Mouse (Mus musculus) hindbrain, embryonic 12.5 days (tissue): ENCODE data around the gene Lrrc7. TPM values are rescaled to one million over a fixed set of nuclear protein-coding genes. Genes with fewer than 3 reads are reported as not detected.

Experiments
- ATAC-seq: fragments of 200-750 bp; cut with Nextera tagmentation; 2 replicates; pipeline ENCODE4 v1.8.0; 2017; ENCODE audit warnings: moderate TSS enrichment; ENCODE audit not compliant: low FRiP score
- H3K27ac ChIP-seq: fragments of 300-500 bp; sonication (generic); 2 replicates; pipeline ENCODE4 v1.5.1; 2016; ENCODE audit warnings: mild to moderate bottlenecking
- H3K27me3 ChIP-seq: fragments of 300-500 bp; sonication (generic); 2 replicates; pipeline ENCODE4 v1.6.1; 2016; ENCODE audit warnings: mild to moderate bottlenecking
- H3K36me3 ChIP-seq: fragments of 300-500 bp; sonication (generic); 2 replicates; pipeline ENCODE4 v1.6.1; 2016; ENCODE audit warnings: mild to moderate bottlenecking
- H3K4me1 ChIP-seq: fragments of 300-500 bp; sonication (generic); 2 replicates; pipeline ENCODE4 v1.6.1; 2016
- H3K4me2 ChIP-seq: fragments of 300-500 bp; sonication (generic); replicated peaks from 2 replicates; pipeline ENCODE4 v1.6.1; 2016; ENCODE audit warnings: mild to moderate bottlenecking
- H3K4me3 ChIP-seq: fragments of 300-500 bp; sonication (generic); 2 replicates; pipeline ENCODE4 v1.5.1; 2016; ENCODE audit warnings: mild to moderate bottlenecking
- H3K9ac ChIP-seq: fragments of 300-500 bp; sonication (generic); 2 replicates; pipeline ENCODE4 v1.6.1; 2016; ENCODE audit warnings: mild to moderate bottlenecking, moderate library complexity
- H3K9me3 ChIP-seq: fragments of 300-500 bp; sonication (generic); replicated peaks from 2 replicates; pipeline ENCODE4 v1.6.1; 2016; ENCODE audit warnings: mild to moderate bottlenecking
- WGBS: fragments of 180-500 bp; shearing (Covaris S2); methylation state at CpG from one replicate; pipeline ENCODE4 v1.1.7; 2016; 5-methylcytosine and 5-hydroxymethylcytosine counted together
- polyA plus RNA-seq: library from polyadenylated mRNA; unstranded; fragments of >200 nt; fragmentation: Nextera tagmentation; extraction: Ambion mirVana; gene quantifications from 2 replicates; pipeline ENCODE4 v1.2.1, GENCODE M21; 2016

Lrrc7 gene
- 4.3 and 4.5 TPM in 2 replicates for polyA plus RNA-seq

DNA sequence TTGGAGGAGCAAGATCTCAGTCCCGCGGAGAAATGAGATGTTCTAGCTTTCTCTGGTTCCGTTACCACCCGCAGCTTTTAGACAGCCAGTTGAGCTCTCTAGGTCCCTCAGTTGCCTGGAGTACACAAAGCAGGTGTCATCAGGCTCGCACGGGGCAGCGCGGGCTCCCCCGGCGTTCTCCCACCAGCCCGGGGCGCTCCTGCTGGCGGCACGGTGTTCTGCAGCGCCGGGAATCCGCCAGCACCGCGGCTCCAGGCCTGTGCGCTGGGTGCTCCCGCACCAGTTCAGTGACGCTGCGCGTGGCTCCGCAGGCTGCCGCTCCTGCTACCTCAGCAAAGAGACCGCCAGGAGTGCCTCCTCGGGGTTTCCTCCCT is at the start of gene Lrrc7:
TSS of gene Lrrc7 (minus strand) at position 235 of the 374 bp plus-strand sequence.
- H3K36me3 ChIP-seq = no peaks in the 10 kb centered on the region
- H3K9me3 ChIP-seq = no peaks in the 10 kb centered on the region
- peak within 1 kb of the TSS; percentile 98 for H3K4me2 ChIP-seq
- peak within 1 kb of the TSS; percentile 89 for H3K27ac ChIP-seq
- H3K9ac ChIP-seq = peak within 1 kb of the TSS; percentile 84
- under 1% methylated on average over 28 of the region's 28 CpGs for WGBS
- peaks cover 16% of the 10 kb centered on the region; the same call in 1 of the 2 replicates for H3K27me3 ChIP-seq
- 0 out of 2 replicates have a peak, but pooled peaks cover 12% of the 10 kb centered on the region for H3K4me1 ChIP-seq
- peak within 1 kb of the TSS; percentile 81 for H3K4me3 ChIP-seq
- ATAC-seq = peak; percentile 89

DNA sequence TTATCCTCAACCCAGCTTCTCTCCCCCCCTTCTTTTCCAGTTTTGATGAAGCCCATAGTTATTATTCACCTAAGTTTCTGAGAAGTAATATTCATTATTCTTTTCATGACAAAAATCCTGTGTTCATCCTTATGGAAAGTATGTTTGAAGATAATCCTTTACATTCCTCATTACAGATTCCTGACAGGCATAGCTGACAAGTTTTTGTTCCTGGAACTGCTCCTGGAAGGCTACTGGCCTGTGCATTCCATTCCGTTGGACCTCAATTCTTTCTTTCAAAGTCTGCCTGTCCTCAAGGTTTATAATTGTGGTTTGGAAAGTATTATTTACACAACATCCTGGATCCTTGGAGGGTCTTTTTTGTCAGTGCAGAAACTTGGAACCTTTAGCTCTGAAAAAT is 45.0 kb upstream of the Lrrc7 start:
- no peak overlapping the region for H3K9ac ChIP-seq
- 36% methylated on average over 1 of the region's 1 CpGs for WGBS
- no peak for ATAC-seq
- H3K4me2 ChIP-seq = no peak overlapping the region
- no peaks in the 10 kb centered on the region for H3K9me3 ChIP-seq
- H3K4me1 ChIP-seq = no peaks in the 10 kb centered on the region
- H3K4me3 ChIP-seq = no peak overlapping the region
- no peaks in the 10 kb centered on the region for H3K36me3 ChIP-seq
- H3K27me3 ChIP-seq = no peaks in the 10 kb centered on the region
- H3K27ac ChIP-seq = no peak overlapping the region

DNA sequence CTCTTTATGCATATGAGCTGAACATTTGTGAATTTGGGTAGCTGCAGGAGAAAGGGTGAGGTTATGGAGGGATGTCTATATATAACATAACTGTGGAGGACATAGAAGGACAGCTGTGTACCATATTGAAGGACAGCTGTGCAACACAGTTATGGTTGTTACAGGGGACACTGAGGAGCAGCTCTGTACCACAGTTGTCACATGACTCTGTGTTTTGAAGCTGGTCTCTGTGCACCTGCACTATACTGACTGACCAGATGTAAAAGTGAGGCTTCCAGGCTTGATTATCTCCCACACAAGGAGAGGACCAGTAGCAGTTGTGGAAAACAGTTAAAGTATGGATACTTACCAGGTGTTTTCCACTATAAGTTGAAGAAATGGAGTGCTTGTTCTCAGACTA is 43.3 kb upstream of the Lrrc7 start:
- H3K4me1 ChIP-seq = no peaks in the 10 kb centered on the region
- H3K36me3 ChIP-seq = no peaks in the 10 kb centered on the region
- H3K27me3 ChIP-seq = no peaks in the 10 kb centered on the region
- H3K4me2 ChIP-seq = no peak overlapping the region
- no peaks in the 10 kb centered on the region for H3K9me3 ChIP-seq
- no peak overlapping the region for H3K4me3 ChIP-seq
- no peak overlapping the region for H3K9ac ChIP-seq
- H3K27ac ChIP-seq = no peak overlapping the region
- ATAC-seq = no peak

DNA sequence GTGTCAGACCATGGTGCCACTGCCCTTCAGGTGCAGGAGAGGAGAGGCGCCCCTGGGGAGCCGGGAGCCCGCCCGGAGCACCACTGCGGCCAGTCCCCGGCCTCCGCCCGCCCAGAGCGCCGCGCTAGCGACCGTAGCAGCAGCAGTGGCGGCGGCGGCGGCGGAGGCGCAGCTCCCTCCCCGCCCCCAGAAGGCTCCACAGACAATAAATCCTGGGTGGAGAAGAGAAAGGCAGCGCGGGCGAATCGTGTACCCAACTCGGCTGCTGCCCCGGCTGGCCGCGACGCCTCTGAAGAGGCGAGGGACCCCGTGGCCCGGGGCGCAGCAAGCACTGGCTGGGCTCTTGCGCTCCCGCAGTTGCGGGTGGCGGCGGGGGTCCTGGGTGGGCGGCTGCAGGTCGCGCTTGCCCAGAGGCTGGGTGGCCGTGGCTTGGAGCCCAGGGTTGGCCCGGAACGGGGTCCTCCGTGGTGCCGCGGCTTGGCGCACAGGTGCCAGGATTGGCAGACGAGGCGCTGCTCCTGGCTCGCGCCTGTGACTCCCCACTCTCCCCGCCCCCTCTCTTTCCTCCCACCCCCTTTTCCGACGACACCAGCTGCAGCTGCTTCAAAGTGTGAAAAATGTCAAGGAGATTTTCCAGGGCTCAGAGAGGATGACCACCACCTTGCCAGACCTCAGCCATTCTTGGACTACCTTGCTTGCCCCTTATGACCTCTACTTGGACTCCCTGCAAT is 600 bp downstream of the Lrrc7 start:
- peak overlapping the region; percentile 81 for H3K4me3 ChIP-seq
- peak overlapping the region; percentile 89 for H3K27ac ChIP-seq
- under 1% methylated on average over 44 of the region's 55 CpGs for WGBS
- H3K27me3 ChIP-seq = peaks cover 16% of the 10 kb centered on the region; the same call in 1 of the 2 replicates
- no peaks in the 10 kb centered on the region for H3K36me3 ChIP-seq
- peak; percentile 82 for ATAC-seq
- 0 out of 2 replicates have a peak, but pooled peaks cover 12% of the 10 kb centered on the region for H3K4me1 ChIP-seq
- peak overlapping the region; percentile 98 for H3K4me2 ChIP-seq
- H3K9me3 ChIP-seq = no peaks in the 10 kb centered on the region
- peak overlapping the region; percentile 84 for H3K9ac ChIP-seq

DNA sequence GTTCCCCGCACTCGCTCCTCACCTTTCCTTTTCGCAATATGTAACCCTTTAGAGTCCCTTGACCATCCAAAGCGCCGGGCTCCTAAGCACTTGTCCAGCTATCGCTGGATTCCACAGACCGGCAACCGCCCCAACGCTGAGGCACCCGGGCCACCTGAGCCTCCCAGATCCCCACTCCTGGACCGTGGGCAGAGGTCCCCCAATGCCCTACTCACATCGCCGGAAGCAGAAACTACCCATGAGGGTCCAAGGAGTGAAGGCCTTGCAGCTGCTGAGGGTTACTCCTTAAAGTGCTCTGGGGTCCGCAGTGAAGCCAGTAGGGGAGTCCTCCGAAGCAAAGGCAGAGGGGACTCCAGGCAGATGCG is 1.1 kb downstream of the Lrrc7 start:
- peak; percentile 60 for ATAC-seq
- no peaks in the 10 kb centered on the region for H3K9me3 ChIP-seq
- H3K27ac ChIP-seq = peak overlapping the region; percentile 89
- H3K4me3 ChIP-seq = peak overlapping the region; percentile 81
- 0 out of 2 replicates have a peak, but pooled peaks cover 12% of the 10 kb centered on the region for H3K4me1 ChIP-seq
- peak overlapping the region; percentile 84 for H3K9ac ChIP-seq
- H3K36me3 ChIP-seq = no peaks in the 10 kb centered on the region
- peak overlapping the region; percentile 98 for H3K4me2 ChIP-seq
- under 1% methylated on average over 16 of the region's 16 CpGs for WGBS
- H3K27me3 ChIP-seq = peaks cover 16% of the 10 kb centered on the region; the same call in 1 of the 2 replicates

DNA sequence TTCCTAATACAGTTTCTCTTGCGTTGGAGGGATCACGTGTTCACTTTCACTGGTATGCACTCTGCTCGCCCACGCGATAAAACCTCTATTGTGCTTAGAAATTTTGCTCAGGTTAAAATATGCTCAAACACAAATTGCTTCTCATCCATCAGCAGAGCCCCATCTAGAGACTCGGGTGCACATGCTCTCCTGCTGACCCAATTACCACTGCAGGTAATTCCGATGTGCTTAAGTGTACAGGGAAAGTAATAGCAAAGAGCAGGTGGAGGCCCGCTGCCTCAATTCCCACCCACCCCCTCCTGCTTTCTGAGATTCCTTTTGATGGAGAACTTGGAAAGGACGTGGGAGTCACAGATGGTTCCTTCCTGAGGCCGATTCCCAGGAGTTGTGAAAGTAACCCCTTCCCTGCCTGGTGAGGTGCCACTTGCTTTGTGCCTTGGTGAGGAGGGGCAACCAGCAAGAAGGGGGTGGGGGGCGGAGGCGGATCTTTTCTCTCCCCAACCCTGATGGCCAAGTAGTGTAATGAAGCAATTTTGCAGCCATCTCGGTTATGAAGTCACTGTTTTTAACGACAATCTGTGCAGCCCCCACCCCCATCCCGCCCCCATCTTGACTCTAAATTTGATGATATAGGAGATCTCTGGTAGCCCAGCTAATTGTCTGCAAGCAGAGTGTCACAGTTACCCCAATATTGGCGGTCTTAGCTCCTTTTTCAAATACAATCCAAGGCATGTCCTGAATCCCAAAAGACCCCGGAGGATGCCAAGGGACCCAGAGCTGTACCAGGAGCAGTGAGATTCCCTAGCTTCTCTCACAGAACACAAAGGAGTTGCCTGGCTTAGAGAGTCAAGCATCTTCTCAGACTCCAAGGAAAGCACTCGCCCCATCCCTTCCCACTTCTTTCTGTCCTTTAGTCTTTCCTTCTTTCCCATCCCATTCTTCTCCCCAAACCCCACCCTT is 2.0 kb downstream of the Lrrc7 start:
- peak; percentile 14 for ATAC-seq
- 4% methylated on average over 18 of the region's 18 CpGs for WGBS
- Histone ChIP-seq H3K4me1 (0 out of 2 replicates have a peak, but pooled peaks cover 12% of the 10 kb centered on the region), H3K27ac (peak overlapping the region; percentile 89; the same call in 1 of the 2 replicates), H3K9me3 (no peaks in the 10 kb centered on the region), H3K36me3 (no peaks in the 10 kb centered on the region), H3K27me3 (peaks cover 16% of the 10 kb centered on the region; the same call in 1 of the 2 replicates), H3K4me3 (peak overlapping the region; percentile 81), H3K9ac (peak overlapping the region; percentile 84), H3K4me2 (peak overlapping the region; percentile 98)

DNA sequence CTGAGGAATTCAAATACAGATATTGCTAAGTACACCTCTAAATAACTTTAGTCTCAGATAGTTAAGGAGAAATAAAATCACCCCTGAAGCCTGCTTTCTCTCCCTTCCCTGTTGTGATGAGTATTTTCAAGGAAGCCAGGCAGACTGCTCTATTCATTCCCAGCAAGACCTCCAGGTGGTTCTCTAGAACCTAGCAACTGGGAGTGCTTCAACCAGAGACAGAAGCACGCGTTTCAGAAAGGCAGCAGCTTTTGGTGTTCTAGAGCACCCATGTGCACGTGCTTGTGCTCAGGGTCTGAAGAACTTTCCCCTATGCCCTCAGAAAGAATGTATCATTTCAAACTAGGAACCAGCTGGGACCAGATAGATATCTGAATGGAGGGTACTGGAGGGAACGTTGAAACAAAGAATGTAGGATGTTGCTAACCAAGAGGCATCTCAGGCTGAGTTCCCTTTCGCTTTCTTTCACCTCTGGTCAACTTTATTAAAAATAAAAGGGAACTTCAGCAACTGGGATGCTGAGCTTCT is 2.8 kb downstream of the Lrrc7 start:
- peak overlapping the region; percentile 84; the same call in 1 of the 2 replicates for H3K9ac ChIP-seq
- H3K4me3 ChIP-seq = peak overlapping the region; percentile 81
- no peaks in the 10 kb centered on the region for H3K9me3 ChIP-seq
- no peak for ATAC-seq
- WGBS = 20% methylated on average over 5 of the region's 5 CpGs
- 0 out of 2 replicates have a peak, but pooled peaks cover 12% of the 10 kb centered on the region for H3K4me1 ChIP-seq
- H3K27ac ChIP-seq = peak overlapping the region; percentile 89; the same call in 1 of the 2 replicates
- H3K27me3 ChIP-seq = peaks cover 16% of the 10 kb centered on the region; the same call in 1 of the 2 replicates
- peak overlapping the region; percentile 98 for H3K4me2 ChIP-seq
- no peaks in the 10 kb centered on the region for H3K36me3 ChIP-seq

DNA sequence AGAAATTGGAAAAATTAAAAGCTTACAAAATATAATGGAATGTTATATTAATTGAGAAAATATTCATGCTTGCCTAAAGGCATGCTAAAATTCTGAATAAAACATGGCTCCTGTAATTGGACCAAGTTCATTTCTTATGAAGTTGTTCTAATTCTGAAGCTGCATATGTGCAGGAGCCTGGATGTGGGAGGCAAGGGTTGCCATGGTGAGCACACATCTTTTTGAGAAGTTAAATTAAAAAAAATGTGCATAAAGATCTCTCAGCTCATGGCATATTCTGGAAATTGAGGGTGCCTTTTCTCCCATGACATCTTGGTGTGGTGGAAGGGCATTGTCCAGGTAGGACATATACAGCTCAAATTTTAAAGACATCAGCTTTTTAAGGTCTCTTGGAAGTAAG is 3.4 kb downstream of the Lrrc7 start:
- Histone ChIP-seq H3K9ac (no peak overlapping the region), H3K4me1 (0 out of 2 replicates have a peak, but pooled peaks cover 12% of the 10 kb centered on the region), H3K27me3 (peaks cover 16% of the 10 kb centered on the region; the same call in 1 of the 2 replicates), H3K9me3 (no peaks in the 10 kb centered on the region), H3K36me3 (no peaks in the 10 kb centered on the region), H3K4me3 (no peak overlapping the region), H3K4me2 (peak overlapping the region; percentile 98), H3K27ac (no peak overlapping the region)
- no peak for ATAC-seq

DNA sequence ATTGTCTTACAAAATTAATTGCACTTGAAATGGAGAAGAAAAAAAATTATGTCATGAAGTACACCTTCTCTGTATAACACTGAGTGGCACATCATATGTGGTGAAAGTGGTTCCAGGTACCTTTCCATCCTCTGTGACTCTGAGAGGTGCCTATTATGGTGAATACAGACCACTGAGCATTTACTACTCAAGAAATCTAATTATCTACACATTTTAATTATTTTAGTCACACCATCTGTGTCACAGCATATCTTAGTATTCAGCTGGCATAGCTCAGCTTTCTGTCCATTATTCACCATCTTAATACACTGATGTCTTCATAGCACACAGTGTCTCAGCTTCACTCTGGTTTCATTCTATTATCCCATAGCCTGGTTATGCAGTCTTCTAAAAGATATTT is 7.7 kb downstream of the Lrrc7 start:
- peak; percentile 76 for ATAC-seq
- H3K4me3 ChIP-seq = no peak overlapping the region
- no peaks in the 10 kb centered on the region for H3K4me1 ChIP-seq
- no peaks in the 10 kb centered on the region for H3K27me3 ChIP-seq
- H3K36me3 ChIP-seq = no peaks in the 10 kb centered on the region
- no peak overlapping the region for H3K4me2 ChIP-seq
- H3K9ac ChIP-seq = no peak overlapping the region
- H3K27ac ChIP-seq = no peak overlapping the region
- H3K9me3 ChIP-seq = no peaks in the 10 kb centered on the region

DNA sequence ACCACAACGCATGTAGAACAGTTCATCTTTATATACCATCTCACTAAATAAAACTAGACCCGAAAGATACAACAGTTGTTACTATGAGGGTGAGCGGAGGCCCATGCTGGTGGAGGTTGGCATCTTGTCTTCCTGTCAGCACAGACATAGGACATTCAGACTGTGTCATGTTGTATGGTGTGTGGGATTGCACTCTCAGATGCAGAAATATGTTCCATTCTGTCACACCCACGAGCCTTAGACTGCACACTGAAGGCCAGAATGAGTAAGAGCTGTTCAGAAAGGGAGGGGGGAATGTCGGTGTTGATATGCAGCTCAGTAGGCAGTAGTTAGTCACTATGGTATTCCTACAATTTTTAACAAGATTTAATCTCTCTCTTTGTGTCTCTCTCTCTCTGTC is 9.9 kb downstream of the Lrrc7 start:
- 79% methylated on average over 5 of the region's 5 CpGs for WGBS
- H3K36me3 ChIP-seq = no peaks in the 10 kb centered on the region
- H3K9me3 ChIP-seq = no peaks in the 10 kb centered on the region
- H3K4me2 ChIP-seq = no peak overlapping the region
- H3K9ac ChIP-seq = no peak overlapping the region
- H3K27me3 ChIP-seq = no peaks in the 10 kb centered on the region
- no peak overlapping the region for H3K27ac ChIP-seq
- no peak overlapping the region for H3K4me3 ChIP-seq
- no peak for ATAC-seq
- H3K4me1 ChIP-seq = no peaks in the 10 kb centered on the region

DNA sequence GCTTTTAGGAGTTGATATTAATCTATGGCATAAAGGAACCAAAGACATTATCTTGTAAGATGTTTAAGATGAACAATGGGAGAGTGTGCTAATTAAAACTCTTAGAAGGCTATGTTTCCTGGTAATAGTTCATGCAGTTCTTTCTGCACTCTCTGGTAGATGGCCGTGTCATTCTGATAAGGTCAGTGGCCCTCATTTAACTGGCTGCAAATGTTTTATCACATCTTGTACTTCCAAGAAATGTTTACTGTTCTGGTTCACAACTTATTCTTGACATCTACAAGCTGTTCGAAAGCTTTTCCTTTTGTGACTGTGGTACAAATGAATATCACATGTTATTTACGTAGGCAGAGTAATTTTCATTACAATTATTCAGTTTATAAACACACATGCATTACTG is 18.5 kb downstream of the Lrrc7 start:
- Histone ChIP-seq H3K27ac (no peak overlapping the region), H3K4me2 (no peak overlapping the region), H3K27me3 (no peaks in the 10 kb centered on the region), H3K9ac (no peak overlapping the region), H3K36me3 (no peaks in the 10 kb centered on the region), H3K4me1 (no peaks in the 10 kb centered on the region), H3K9me3 (no peaks in the 10 kb centered on the region), H3K4me3 (no peak overlapping the region)
- ATAC-seq = no peak
- WGBS = 86% methylated on average over 3 of the region's 3 CpGs

DNA sequence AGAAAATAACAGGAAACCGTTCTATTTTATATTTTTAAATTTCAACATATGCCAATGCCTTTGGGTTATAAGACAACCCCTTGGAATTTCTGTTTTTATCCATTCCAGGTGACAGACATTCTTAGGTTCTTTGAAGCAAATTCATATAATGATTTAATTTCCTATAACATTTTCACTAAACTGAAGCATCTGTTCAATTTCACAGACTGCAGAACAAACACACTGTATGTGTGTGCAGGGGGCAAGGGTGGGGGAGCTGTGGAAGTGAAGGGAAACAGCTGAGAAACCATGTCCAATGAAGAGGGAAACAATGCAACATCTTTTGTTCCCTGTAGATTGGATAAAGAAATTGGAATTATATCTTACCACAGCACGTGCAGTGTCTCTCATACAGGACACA is 29.2 kb downstream of the Lrrc7 start:
- Histone ChIP-seq H3K4me3 (no peak overlapping the region), H3K27me3 (no peaks in the 10 kb centered on the region), H3K9me3 (no peaks in the 10 kb centered on the region), H3K36me3 (no peaks in the 10 kb centered on the region), H3K4me1 (no peaks in the 10 kb centered on the region), H3K4me2 (no peak overlapping the region), H3K9ac (no peak overlapping the region), H3K27ac (no peak overlapping the region)
- 72% methylated on average over 2 of the region's 2 CpGs for WGBS
- no peak for ATAC-seq
